Mouse (Mus musculus) intestine, postnatal 0 days (tissue): ENCODE measurements around the gene Pigf. TPM values are rescaled to one million over a fixed set of nuclear protein-coding genes. Genes with fewer than 3 reads are reported as not detected.

Experiments used
- ATAC-seq: fragments of 200-750 bp; cut with Nextera tagmentation; 2 replicates; pipeline ENCODE4 v1.8.0; 2017; ENCODE audit warnings: mild to moderate bottlenecking, moderate TSS enrichment, moderate library complexity
- H3K27ac ChIP-seq: fragments of 300-500 bp; sonication (generic); 2 replicates; pipeline ENCODE4 v1.5.1; 2014; ENCODE audit warnings: mild to moderate bottlenecking, low read depth, low read length, moderate library complexity
- H3K27me3 ChIP-seq: fragments of 300-500 bp; sonication (generic); replicated peaks from 2 replicates; pipeline ENCODE4 v1.6.1; 2014; ENCODE audit warnings: low read length, mixed read lengths; ENCODE audit not compliant: control insufficient read depth, insufficient read depth
- H3K36me3 ChIP-seq: fragments of 300-500 bp; sonication (generic); 2 replicates; pipeline ENCODE4 v1.6.1; 2014; ENCODE audit warnings: mild to moderate bottlenecking, moderate library complexity; ENCODE audit not compliant: control insufficient read depth, insufficient read depth
- H3K4me1 ChIP-seq: fragments of 300-500 bp; sonication (generic); replicated peaks from 2 replicates; pipeline ENCODE4 v1.6.1; 2014; ENCODE audit warnings: antibody characterized with exemption, low read length, mixed read lengths; ENCODE audit not compliant: control insufficient read depth, insufficient read depth
- H3K4me2 ChIP-seq: fragments of 300-500 bp; sonication (generic); replicated peaks from 2 replicates; pipeline ENCODE4 v1.6.1; 2014; ENCODE audit warnings: low read depth, mild to moderate bottlenecking, moderate library complexity
- H3K4me3 ChIP-seq: fragments of 300-500 bp; sonication (generic); 2 replicates; pipeline ENCODE4 v1.5.1; 2014; ENCODE audit warnings: low read depth, low read length
- H3K9ac ChIP-seq: fragments of 300-500 bp; sonication (generic); 2 replicates; pipeline ENCODE4 v1.6.1; 2014; ENCODE audit warnings: mild to moderate bottlenecking, low read depth, low read length
- H3K9me3 ChIP-seq: fragments of 300-500 bp; sonication (generic); 2 replicates; pipeline ENCODE4 v1.6.1; 2016; ENCODE audit warnings: mixed run types; ENCODE audit not compliant: control insufficient read depth
- CTCF ChIP-seq: sonication (generic); IDR thresholded peaks from 2 replicates; pipeline ENCODE4 v1.5.1; 2016; ENCODE audit warnings: low read depth, mild to moderate bottlenecking, control low read depth, antibody characterized with exemption, moderate library complexity
- WGBS: fragments of 180-500 bp; shearing (Covaris S2); extraction: QIAGEN DNeasy Blood & Tissue Kit; methylation state at CpG from one replicate; pipeline ENCODE4 v1.1.7; 2014; 5-methylcytosine and 5-hydroxymethylcytosine counted together
- polyA plus RNA-seq: library from polyadenylated mRNA; unstranded; fragments of >200 nt; fragmentation: Nextera tagmentation; extraction: Ambion mirVana; gene quantifications from 2 replicates; pipeline ENCODE4 v1.2.1, GENCODE M21; 2015

Pigf gene
- polyA plus RNA-seq, 1 experiment from 2014 or later = 42.6 TPM

GRCm38 (mm10) chr17:86962894-86963585 lies 62.2 kb downstream of the Pigf start, which contains the start of gene Rhoq:
Gene Rhoq (plus strand): TSS chr17:86963082.
- peak within 1 kb of the TSS; percentile 81 for H3K9ac ChIP-seq
- no peak for TF ChIP-seq CTCF
- H3K9me3 ChIP-seq = no peaks in the 10 kb centered on the region
- ATAC-seq = peak; percentile 76
- H3K27me3 ChIP-seq = no peaks in the 10 kb centered on the region
- peak within 1 kb of the TSS; percentile 88 for H3K27ac ChIP-seq
- peak within 1 kb of the TSS; percentile 75 for H3K4me3 ChIP-seq
- under 1% methylated on average over 79 of the region's 86 CpGs for WGBS
- H3K4me2 ChIP-seq = peak within 1 kb of the TSS; percentile 96
- 0 out of 2 replicates have a peak, but pooled peaks cover 3% of the 10 kb centered on the region for H3K4me1 ChIP-seq
- H3K36me3 ChIP-seq = no peaks in the 10 kb centered on the region

GRCm38 (mm10) chr17:86962297-86962893 lies 62.8 kb downstream of the Pigf start:
- under 1% methylated on average over 24 of the region's 24 CpGs for WGBS
- peak; percentile 84 for TF ChIP-seq CTCF
- H3K27me3 ChIP-seq = no peaks in the 10 kb centered on the region
- H3K4me2 ChIP-seq = peak overlapping the region; percentile 96
- no peaks in the 10 kb centered on the region for H3K9me3 ChIP-seq
- H3K4me3 ChIP-seq = peak overlapping the region; percentile 75
- H3K36me3 ChIP-seq = no peaks in the 10 kb centered on the region
- H3K27ac ChIP-seq = peak overlapping the region; percentile 88
- H3K4me1 ChIP-seq = 0 out of 2 replicates have a peak, but pooled peaks cover 3% of the 10 kb centered on the region
- peak overlapping the region; percentile 81 for H3K9ac ChIP-seq
- peak; percentile 27; the same call in 1 of the 2 replicates for ATAC-seq

DNA sequence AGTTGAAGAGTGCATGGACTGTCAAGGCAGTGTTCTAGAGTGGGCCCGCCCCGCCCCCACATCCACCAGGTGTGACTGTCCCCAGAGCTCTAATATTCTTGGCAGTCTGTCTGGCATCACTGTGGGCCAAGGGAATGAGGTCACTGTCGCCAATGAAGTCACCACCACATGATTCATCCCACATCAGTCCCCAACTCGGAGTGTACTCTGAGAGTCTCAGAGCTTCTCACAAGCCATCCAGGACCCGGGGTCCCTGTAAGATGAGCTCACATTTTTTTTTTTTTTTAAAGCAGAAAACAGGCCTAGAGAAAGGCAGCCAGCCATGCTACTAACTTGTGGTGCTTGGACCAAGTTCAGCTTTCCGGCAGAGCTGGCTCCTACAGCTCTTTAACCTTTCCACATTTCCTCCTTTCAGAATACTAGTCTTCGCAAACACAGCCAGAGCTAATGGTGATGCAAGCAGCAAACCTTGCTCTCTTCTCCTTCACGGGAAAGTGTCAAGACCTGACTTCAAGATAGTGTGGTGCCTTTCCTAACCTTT lies 63.8 kb downstream of the Pigf start:
- Histone ChIP-seq H3K4me3 (no peak overlapping the region), H3K27ac (no peak overlapping the region)
- no peak for TF ChIP-seq CTCF

DNA sequence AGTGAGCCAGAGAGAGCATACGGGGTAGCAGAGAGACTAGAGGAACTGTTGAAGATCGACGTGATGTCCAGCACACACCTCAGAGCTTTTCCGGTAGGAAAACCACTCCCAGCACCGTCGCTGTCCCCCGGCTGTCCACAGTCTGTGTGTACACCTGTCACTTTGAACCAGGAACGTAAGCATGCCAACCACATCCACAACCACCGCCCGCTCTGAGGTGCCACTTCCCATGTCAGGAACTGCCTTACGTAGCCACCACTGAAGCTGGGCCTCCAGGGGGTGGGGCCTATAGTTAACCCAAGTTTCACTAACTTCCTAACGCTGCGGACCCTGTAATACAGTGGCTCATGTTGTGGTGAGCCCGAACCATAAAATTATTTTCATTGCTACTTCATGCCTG lies 67.2 kb downstream of the Pigf start:
- H3K27me3 ChIP-seq = no peaks in the 10 kb centered on the region
- no peak overlapping the region for H3K4me2 ChIP-seq
- 67% methylated on average over 14 of the region's 14 CpGs for WGBS
- no peak overlapping the region for H3K27ac ChIP-seq
- no peaks in the 10 kb centered on the region for H3K36me3 ChIP-seq
- H3K4me3 ChIP-seq = no peak overlapping the region
- ATAC-seq = no peak
- TF ChIP-seq CTCF = no peak
- H3K9me3 ChIP-seq = no peaks in the 10 kb centered on the region
- no peaks in the 10 kb centered on the region for H3K4me1 ChIP-seq
- no peak overlapping the region for H3K9ac ChIP-seq

More for the DNA sequence above, 63.8 kb downstream of the Pigf start:
- ATAC-seq = no peak
- Histone ChIP-seq H3K4me2 (peak overlapping the region; percentile 96; the same call in 1 of the 2 replicates), H3K9me3 (no peaks in the 10 kb centered on the region), H3K27me3 (no peaks in the 10 kb centered on the region), H3K36me3 (no peaks in the 10 kb centered on the region), H3K9ac (no peak overlapping the region), H3K4me1 (0 out of 2 replicates have a peak, but pooled peaks cover 3% of the 10 kb centered on the region)
- WGBS = 64% methylated on average over 8 of the region's 8 CpGs

DNA sequence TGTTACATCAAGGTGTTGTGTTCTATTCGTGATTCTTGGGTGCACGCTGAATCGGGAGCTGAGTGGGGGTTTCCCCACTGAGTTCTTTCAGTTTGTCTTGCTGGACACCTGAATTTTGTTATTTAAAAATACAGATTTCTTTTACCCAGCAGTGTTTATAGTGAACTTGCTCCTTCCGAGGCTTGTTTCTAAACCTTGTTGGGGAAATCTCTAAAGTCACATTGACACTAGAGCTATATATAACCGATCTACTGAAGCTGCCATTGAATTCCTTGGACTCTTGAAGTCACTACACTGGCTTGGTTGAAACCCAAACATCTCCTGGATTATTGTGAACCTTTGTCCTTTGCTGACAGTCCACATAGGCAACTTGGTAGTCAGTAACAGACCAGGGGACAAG lies 68.0 kb downstream of the Pigf start:
- H3K27me3 ChIP-seq = no peaks in the 10 kb centered on the region
- no peak overlapping the region for H3K27ac ChIP-seq
- no peaks in the 10 kb centered on the region for H3K4me1 ChIP-seq
- no peaks in the 10 kb centered on the region for H3K9me3 ChIP-seq
- no peak overlapping the region for H3K9ac ChIP-seq
- ATAC-seq = no peak
- no peak for TF ChIP-seq CTCF
- no peaks in the 10 kb centered on the region for H3K36me3 ChIP-seq
- no peak overlapping the region for H3K4me2 ChIP-seq
- no peak overlapping the region for H3K4me3 ChIP-seq
- WGBS = 85% methylated on average over 5 of the region's 5 CpGs

DNA sequence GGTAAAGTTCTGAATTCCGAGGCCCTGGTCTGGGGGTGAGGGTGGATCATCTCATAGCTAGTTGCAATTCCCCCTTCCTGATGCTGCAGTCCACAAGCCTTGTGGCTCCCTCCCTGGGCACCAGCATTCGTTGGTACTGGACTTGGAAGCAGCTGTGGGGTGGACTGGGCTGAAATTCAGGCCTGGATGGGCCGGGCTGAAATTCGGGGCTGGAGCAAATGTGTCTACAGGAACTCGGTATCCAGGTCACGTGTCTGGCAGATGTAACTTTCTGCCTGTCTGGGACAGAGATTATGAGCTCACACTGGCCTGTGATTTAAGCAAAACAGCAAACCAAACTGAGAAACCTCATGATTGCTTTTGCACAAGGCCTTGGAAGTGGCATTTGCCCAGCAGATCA lies 76.4 kb downstream of the Pigf start:
- H3K4me2 ChIP-seq = no peak overlapping the region
- no peaks in the 10 kb centered on the region for H3K4me1 ChIP-seq
- no peak for TF ChIP-seq CTCF
- ATAC-seq = no peak
- H3K9ac ChIP-seq = no peak overlapping the region
- H3K4me3 ChIP-seq = no peak overlapping the region
- no peaks in the 10 kb centered on the region for H3K9me3 ChIP-seq
- 54% methylated on average over 6 of the region's 6 CpGs for WGBS
- no peaks in the 10 kb centered on the region for H3K36me3 ChIP-seq
- no peak overlapping the region for H3K27ac ChIP-seq
- no peaks in the 10 kb centered on the region for H3K27me3 ChIP-seq
